Mouse (Mus musculus) heart, postnatal 0 days (tissue): ENCODE results near the gene Nfu1.

Experiments used
- CTCF ChIP-seq: IDR thresholded peaks from 2 replicates; pipeline ENCODE4 v1.5.1; 2016; ENCODE audit warnings: antibody characterized with exemption, control low read depth, low read depth
- EP300 ChIP-seq: IDR thresholded peaks from 2 replicates; pipeline ENCODE4 v1.6.1; 2016; ENCODE audit warnings: antibody characterized with exemption, low read depth

- no peak for TF ChIP-seq CTCF
- no peak for TF ChIP-seq EP300
These were observed 61.6 kb downstream of the Nfu1 start for GRCm38 (mm10) chr6:87070641-87071040.
